Mouse (Mus musculus) thymus, adult 2 months (tissue): ENCODE measurements around the gene Fadd.

Source experiments
- CTCF ChIP-seq: fragments of 200-500 bp; IDR thresholded peaks from 2 replicates; pipeline ENCODE4 v1.5.1; 2012; ENCODE audit warnings: mild to moderate bottlenecking, control low read depth, low read length, moderate library complexity, borderline replicate concordance; ENCODE audit not compliant: control insufficient read depth, poor library complexity, insufficient read depth; ENCODE audit errors: extremely low read depth
- POLR2A ChIP-seq: fragments of 200-500 bp; IDR thresholded peaks from 2 replicates; pipeline ENCODE4 v1.6.1; 2012; ENCODE audit warnings: mild to moderate bottlenecking, low read length, control low read depth, moderate library complexity; ENCODE audit not compliant: control insufficient read depth, poor library complexity, insufficient read depth; ENCODE audit errors: extremely low read depth

DNA sequence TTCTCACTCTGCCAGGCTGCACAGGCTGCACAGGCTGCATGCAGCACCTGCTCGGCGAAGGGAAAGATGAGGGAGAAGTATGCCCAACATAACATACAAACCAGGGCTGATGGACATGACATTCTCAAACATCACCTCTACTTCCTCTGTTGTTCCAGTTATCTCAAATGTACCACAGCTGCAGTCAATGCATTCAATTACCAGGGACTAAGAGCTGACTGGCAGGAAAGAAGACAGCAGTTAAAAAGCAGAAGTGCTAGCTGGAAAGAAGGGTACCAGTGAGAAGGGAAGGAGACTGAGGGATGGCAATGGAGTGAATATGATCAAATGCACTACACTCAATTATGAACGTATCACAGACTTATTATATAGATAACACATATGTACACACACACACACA lies 45.9 kb downstream of the Fadd start:
- TF ChIP-seq CTCF (no peak), POLR2A (no peak)
